Mouse (Mus musculus): Measurements from ENCODE around the gene Npcd. TPM values are rescaled to one million over a fixed set of nuclear protein-coding genes. Genes with fewer than 3 reads are reported as not detected.

The Npcd gene
- polyA plus RNA-seq, 1 experiment from 2014 or later = not detected

DNA sequence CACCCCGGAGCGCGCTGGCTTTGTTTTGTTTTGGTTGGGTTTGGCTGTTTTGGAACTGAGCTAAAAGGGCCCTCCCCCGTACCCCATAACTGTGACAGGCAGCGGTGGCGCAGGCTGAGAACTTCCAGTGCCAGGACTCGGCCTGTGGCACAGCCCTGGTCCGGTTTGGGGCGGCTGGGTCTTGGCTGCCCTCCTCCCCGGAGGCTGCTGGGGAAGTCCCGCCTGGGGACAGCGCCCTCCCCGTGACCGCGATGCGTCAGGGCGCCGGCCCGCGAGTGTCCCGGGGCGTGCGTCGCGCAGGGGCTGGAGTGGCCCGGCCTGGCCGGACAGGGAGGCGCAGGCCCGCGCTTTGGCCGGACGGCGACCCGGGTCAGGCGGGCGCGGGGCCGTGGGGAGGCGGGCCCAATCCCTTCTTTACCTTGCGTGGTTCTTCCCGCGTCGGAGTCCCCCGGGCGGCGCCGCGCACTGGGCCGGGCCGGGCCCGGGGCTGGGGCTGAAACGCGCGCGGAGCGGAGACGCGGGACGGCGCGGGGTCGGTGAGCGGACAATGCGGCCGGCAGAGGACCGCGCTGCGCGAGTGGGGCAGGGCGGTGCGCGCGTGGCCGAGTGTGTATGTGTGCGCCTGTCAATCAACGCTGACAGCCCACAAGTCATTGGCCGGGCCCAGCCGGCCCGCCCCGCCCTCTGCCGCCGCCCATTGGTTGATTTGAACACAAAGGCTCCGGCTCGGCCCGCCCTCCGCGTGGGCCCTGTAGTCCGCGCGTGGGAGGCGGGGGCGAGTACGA lies 91.9 kb downstream of the Npcd start, which contains the start of gene Sun2:
Gene Sun2, minus strand, starts transcription at position 616 of the 785 bp plus-strand sequence.
- H3K4me3 ChIP-seq (ENCODE audit: low read depth, low read length) = peak within 1 kb of the TSS; percentile 97
- peak; percentile 95 for DNase-seq (ENCODE audit: low spot score)

DNA sequence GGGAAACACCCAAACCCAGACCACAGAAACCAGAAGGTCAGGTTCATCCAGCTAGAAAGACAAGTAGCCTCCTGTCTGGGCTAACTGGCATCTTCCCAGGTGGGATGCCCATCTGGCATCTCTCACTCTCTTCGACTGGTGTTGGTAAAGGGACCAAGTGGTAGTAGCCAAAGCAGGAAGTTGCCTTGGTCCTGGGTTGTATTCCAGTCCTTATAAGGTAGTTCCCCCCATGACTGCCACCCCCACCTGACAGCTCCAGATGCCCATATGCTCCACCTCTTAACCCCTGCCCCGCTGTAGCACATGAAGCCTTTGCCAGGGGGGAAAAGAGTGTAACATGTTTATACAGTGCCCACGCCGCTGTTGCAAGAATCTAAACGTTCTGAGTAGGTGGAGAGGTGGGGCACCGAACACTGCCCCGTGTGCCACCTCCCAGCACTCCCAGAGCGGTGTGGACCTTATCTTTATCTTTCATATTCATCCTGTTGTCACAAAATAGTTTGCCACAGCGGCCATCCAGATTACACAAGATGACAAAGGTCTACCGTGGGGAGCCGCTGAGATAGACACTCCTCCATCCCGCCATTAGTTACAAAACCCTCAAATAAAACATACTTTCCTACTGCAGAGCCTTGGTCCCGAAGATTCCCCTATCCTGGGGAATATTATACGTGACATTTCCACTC lies 92.7 kb downstream of the Npcd start:
- peaks cover 9% of the 10 kb centered on the region for H3K4me1 ChIP-seq (ENCODE audit: control insufficient read depth, insufficient read depth, low read length)
- peak overlapping the region; percentile 24 for H3K27ac ChIP-seq (replicated peaks; ENCODE audit: low read depth, low read length)
- H3K9ac ChIP-seq (ENCODE audit: low read depth, low read length) = peak overlapping the region; percentile 91
- peak overlapping the region; percentile 70 for H3K4me2 ChIP-seq (ENCODE audit: low read depth, low read length)
- no peaks in the 10 kb centered on the region for H3K9me3 ChIP-seq (ENCODE audit: control insufficient read depth, low read length)
- ATAC-seq (ENCODE audit: low read depth) (no peak), DNase-seq (ENCODE audit: low spot score) (no peak)
- 23% methylated on average over 14 of the region's 14 CpGs for WGBS
- peaks cover 27% of the 10 kb centered on the region for H3K36me3 ChIP-seq (ENCODE audit: control insufficient read depth, insufficient read depth, low read length)
- H3K27me3 ChIP-seq (replicated peaks; ENCODE audit: control insufficient read depth, insufficient read depth, low read length) = no peaks in the 10 kb centered on the region
- peak overlapping the region; percentile 97 for H3K4me3 ChIP-seq (ENCODE audit: low read depth, low read length)

More for the DNA sequence above, 91.9 kb downstream of the Npcd start, which contains the start of gene Sun2:
- H3K9me3 ChIP-seq (ENCODE audit: control insufficient read depth, low read length) = no peaks in the 10 kb centered on the region
- H3K9ac ChIP-seq (ENCODE audit: low read depth, low read length) = peak within 1 kb of the TSS; percentile 91
- peak within 1 kb of the TSS; percentile 70 for H3K4me2 ChIP-seq (ENCODE audit: low read depth, low read length)
- H3K36me3 ChIP-seq (ENCODE audit: control insufficient read depth, insufficient read depth, low read length) = peaks cover 19% of the 10 kb centered on the region
- 2% methylated on average over 34 of the region's 93 CpGs for WGBS
- no peaks in the 10 kb centered on the region for H3K27me3 ChIP-seq (replicated peaks; ENCODE audit: control insufficient read depth, insufficient read depth, low read length)
- peak within 1 kb of the TSS; percentile 24 for H3K27ac ChIP-seq (replicated peaks; ENCODE audit: low read depth, low read length)
- H3K4me1 ChIP-seq (ENCODE audit: control insufficient read depth, insufficient read depth, low read length) = peaks cover 9% of the 10 kb centered on the region
- ATAC-seq (ENCODE audit: low read depth) = peak; percentile 93

DNA sequence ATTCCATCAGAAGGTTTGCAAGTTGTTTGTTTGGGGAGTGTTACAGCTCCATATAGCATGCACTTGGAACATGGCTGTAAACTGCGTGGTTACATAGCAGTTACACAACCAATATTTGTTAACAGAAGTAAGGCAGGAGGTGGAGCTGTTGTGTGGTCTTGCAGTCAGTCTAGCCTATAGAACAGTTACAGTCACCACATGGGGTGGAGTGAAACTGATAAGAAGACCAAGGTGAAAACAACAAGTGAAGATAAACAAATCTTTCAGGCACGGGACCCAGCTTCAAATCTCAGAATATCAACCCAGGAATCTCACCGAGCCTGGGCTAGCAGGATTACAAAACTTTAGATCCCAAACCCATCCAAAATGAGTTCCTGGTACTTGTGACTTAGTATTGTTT lies 93.3 kb downstream of the Npcd start:
- Histone ChIP-seq H3K9me3 (ENCODE audit: control insufficient read depth, low read length) (no peaks in the 10 kb centered on the region), H3K4me2 (ENCODE audit: low read depth, low read length) (peak overlapping the region; percentile 70), H3K4me1 (ENCODE audit: control insufficient read depth, insufficient read depth, low read length) (peaks cover 11% of the 10 kb centered on the region), H3K4me3 (ENCODE audit: low read depth, low read length) (peak overlapping the region; percentile 97; the same call in 1 of the 2 replicates), H3K27me3 (replicated peaks; ENCODE audit: control insufficient read depth, insufficient read depth, low read length) (no peaks in the 10 kb centered on the region), H3K9ac (ENCODE audit: low read depth, low read length) (no peak overlapping the region), H3K27ac (replicated peaks; ENCODE audit: low read depth, low read length) (no peak overlapping the region), H3K36me3 (ENCODE audit: control insufficient read depth, insufficient read depth, low read length) (peaks cover 31% of the 10 kb centered on the region)
- 74% methylated on average over 3 of the region's 3 CpGs for WGBS
- DNase-seq (ENCODE audit: low spot score) (no peak), ATAC-seq (ENCODE audit: low read depth) (no peak)

Other genes starting within 250 kb of the Npcd start
- 1.8 and 2.6 TPM in 2 replicates for gene Dmc1, start 229.1 kb downstream of the Npcd start, polyA plus RNA-seq (2014; fragmentation: Nextera tagmentation; extraction: Ambion mirVana)
- 0.85 and 1.3 TPM in 2 replicates for gene Fam227a, start 175.3 kb downstream of the Npcd start, polyA plus RNA-seq (2014; fragmentation: Nextera tagmentation; extraction: Ambion mirVana)
- 47.4 and 52.3 TPM in 2 replicates for gene Cby1, start 175.0 kb downstream of the Npcd start, polyA plus RNA-seq (2014; fragmentation: Nextera tagmentation; extraction: Ambion mirVana)
- 208 and 234 TPM in 2 replicates for gene Tomm22, start 163.4 kb downstream of the Npcd start, polyA plus RNA-seq (2014; fragmentation: Nextera tagmentation; extraction: Ambion mirVana)
- 19.0 and 19.9 TPM in 2 replicates for gene Josd1, start 146.3 kb downstream of the Npcd start, polyA plus RNA-seq (2014; fragmentation: Nextera tagmentation; extraction: Ambion mirVana)
- 27.2 and 28.4 TPM in 2 replicates for gene Gtpbp1, start 143.4 kb downstream of the Npcd start, polyA plus RNA-seq (2014; fragmentation: Nextera tagmentation; extraction: Ambion mirVana)
- 5.9 and 6.4 TPM in 2 replicates for gene Sun2, start 91.7 kb downstream of the Npcd start, polyA plus RNA-seq (2014; fragmentation: Nextera tagmentation; extraction: Ambion mirVana)
- 50.0 and 59.5 TPM in 2 replicates for gene Dnal4, start 56.4 kb downstream of the Npcd start, polyA plus RNA-seq (2014; fragmentation: Nextera tagmentation; extraction: Ambion mirVana)
- 3.2 and 3.4 TPM in 2 replicates for gene Nptxr, start 29.5 kb downstream of the Npcd start, polyA plus RNA-seq (2014; fragmentation: Nextera tagmentation; extraction: Ambion mirVana)
- 50.2 and 54.4 TPM in 2 replicates for gene Cbx6, start 451 bp upstream of the Npcd start, polyA plus RNA-seq (2014; fragmentation: Nextera tagmentation; extraction: Ambion mirVana)
- gene Apobec3, start 57.4 kb upstream of the Npcd start, polyA plus RNA-seq (2014; fragmentation: Nextera tagmentation; extraction: Ambion mirVana) = 16.1 and 17.3 TPM in 2 replicates
- 1.5 and 1.8 TPM in 2 replicates for gene Cbx7, start 136.9 kb upstream of the Npcd start, polyA plus RNA-seq (2014; fragmentation: Nextera tagmentation; extraction: Ambion mirVana)
- 6.1 and 6.7 TPM in 2 replicates for gene Pdgfb, start 180.7 kb upstream of the Npcd start, polyA plus RNA-seq (2014; fragmentation: Nextera tagmentation; extraction: Ambion mirVana)

Data from embryonic facial prominence, embryonic 14.5 days (tissue).